Mouse (Mus musculus) heart, adult 2 months (tissue): ENCODE data around the gene Zfp423.

Experiments
- CTCF ChIP-seq: fragments of 200-600 bp; IDR thresholded peaks from 2 replicates; pipeline ENCODE4 v1.8.1; 2022; ENCODE audit warnings: antibody characterized with exemption, mild to moderate bottlenecking, moderate library complexity
- POLR2A ChIP-seq: fragments of 200-500 bp; IDR thresholded peaks from 2 replicates; pipeline ENCODE4 v1.6.1; 2011; ENCODE audit warnings: mild to moderate bottlenecking, low read depth, low read length, control low read depth; ENCODE audit not compliant: insufficient read depth

- no peak for TF ChIP-seq CTCF
- no peak for TF ChIP-seq POLR2A
Observed at GRCm38 (mm10) chr8:87819263-87819662, 140.1 kb downstream of the Zfp423 start.
